Mouse (Mus musculus): ENCODE measurements at regions not wholly inside any gene's neighbourhood (a gene's known extent, or its start where the extent isn't known, plus 50 kb on each side); places are given as distances from the start of the nearest gene placed in this dataset.
A peak's percentile ranks its signal among the peaks of the same experiment; 100 is the strongest.
"Not testable (repeated sequence)": the region's sequence is repeated elsewhere in the genome, so short reads cannot be mapped to it uniquely, and the experiment has no call there.

- no peak for DNase-seq (ENCODE audit: low read depth, low spot score)
Measured at GRCm38 (mm10) chr14:114485781-114486180, 606.2 kb upstream of the Gpc5 start.

- not testable (repeated sequence) for DNase-seq (ENCODE audit: low read depth, low spot score)
Measured at GRCm38 (mm10) chr14:114493371-114493770, 598.6 kb upstream of the Gpc5 start.

- no peak for DNase-seq (ENCODE audit: low read depth, low spot score)
Measured at GRCm38 (mm10) chr14:114504976-114505375, 587.0 kb upstream of the Gpc5 start.

- peak; percentile 71 for DNase-seq (ENCODE audit: low read depth, low spot score)
Measured at GRCm38 (mm10) chr14:114547910-114548680, 543.9 kb upstream of the Gpc5 start.

GRCm38 (mm10) chr14:114549101-114549500, 542.9 kb upstream of the Gpc5 start:
- no peak for DNase-seq (ENCODE audit: low read depth, low spot score)

GRCm38 (mm10) chr14:114566411-114567030, 525.5 kb upstream of the Gpc5 start:
- DNase-seq (ENCODE audit: low read depth, low spot score), result no peak

GRCm38 (mm10) chr14:114567673-114568309, 524.2 kb upstream of the Gpc5 start:
- DNase-seq (ENCODE audit: low read depth, low spot score), result peak; percentile 35

- no peak for DNase-seq (ENCODE audit: low read depth, low spot score)
Measured at GRCm38 (mm10) chr14:114587367-114588064, 504.5 kb upstream of the Gpc5 start.

GRCm38 (mm10) chr14:114609296-114609695, 482.7 kb upstream of the Gpc5 start:
- DNase-seq (ENCODE audit: low read depth, low spot score), result no peak

GRCm38 (mm10) chr14:114612400-114612799, 479.6 kb upstream of the Gpc5 start:
- DNase-seq (ENCODE audit: low read depth, low spot score), result no peak

- DNase-seq (ENCODE audit: low read depth, low spot score), result no peak
Measured at GRCm38 (mm10) chr14:114656636-114657035, 435.4 kb upstream of the Gpc5 start.

GRCm38 (mm10) chr14:114662028-114662427, 430.0 kb upstream of the Gpc5 start:
- DNase-seq (ENCODE audit: low read depth, low spot score), result no peak

GRCm38 (mm10) chr14:114685133-114685532, 406.9 kb upstream of the Gpc5 start:
- no peak for DNase-seq (ENCODE audit: low read depth, low spot score)

GRCm38 (mm10) chr14:114694930-114695329, 397.1 kb upstream of the Gpc5 start:
- no peak for DNase-seq (ENCODE audit: low read depth, low spot score)

- no peak for DNase-seq (ENCODE audit: low read depth, low spot score)
Measured at GRCm38 (mm10) chr14:114697543-114697942, 394.5 kb upstream of the Gpc5 start.

- no peak for DNase-seq (ENCODE audit: low read depth, low spot score)
Measured at GRCm38 (mm10) chr14:114723080-114723479, 368.9 kb upstream of the Gpc5 start.

- peak; percentile 36 for DNase-seq (ENCODE audit: low read depth, low spot score)
Measured at GRCm38 (mm10) chr14:114767323-114767722, 324.7 kb upstream of the Gpc5 start.

GRCm38 (mm10) chr14:114776723-114777122, 315.3 kb upstream of the Gpc5 start:
- no peak for DNase-seq (ENCODE audit: low read depth, low spot score)

- DNase-seq (ENCODE audit: low read depth, low spot score), result no peak
Measured at GRCm38 (mm10) chr14:114781821-114782220, 310.2 kb upstream of the Gpc5 start.

GRCm38 (mm10) chr14:114790946-114791830, 300.8 kb upstream of the Gpc5 start:
- DNase-seq (ENCODE audit: low read depth, low spot score), result peak; percentile 69

- no peak for DNase-seq (ENCODE audit: low read depth, low spot score)
Measured at GRCm38 (mm10) chr14:114791831-114792224, 300.2 kb upstream of the Gpc5 start.
